Comparison of ENCODE assay signal across 16 mouse cellular contexts in the genomic region with DNA sequence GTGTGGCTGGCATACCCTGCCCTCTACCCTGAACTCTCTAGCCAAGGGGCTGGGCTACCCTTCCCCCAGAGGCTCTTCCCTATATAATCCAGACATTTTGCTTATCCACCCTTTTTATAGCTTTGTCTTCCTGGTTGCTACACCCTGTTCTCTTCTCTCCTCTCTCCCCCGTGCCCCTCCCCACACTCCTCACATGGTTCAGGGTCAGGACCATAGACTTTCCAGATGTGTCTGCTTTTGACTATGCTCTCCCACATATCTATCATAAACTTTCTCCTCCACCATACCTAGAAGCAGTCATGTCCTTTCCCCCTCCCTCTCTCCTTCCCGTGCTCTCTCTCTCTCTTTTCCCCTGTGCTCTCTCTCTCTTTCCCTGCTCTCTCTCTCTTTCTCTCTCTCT.
DNase-seq lines count a peak whose midpoint lies in the region; ATAC-seq lines count a peak whose summit lies in the region.
"Had no signal": no experiment of that assay in that cellular context is flagged by ENCODE, and none has a peak within 500 bp of the region (broad histone marks: within the 10 kb centered on the region; RNA-seq: fewer than 3 reads in every experiment).

No protein-coding gene starts in this region.

- H3K27me3 ChIP-seq in heart, embryonic 12.5 days (replicated peaks), result no peaks in the 10 kb centered on the region
- no peaks in the 10 kb centered on the region for H3K27me3 ChIP-seq in hindbrain, embryonic 13.5 days
- H3K27me3 ChIP-seq in limb, embryonic 12.5 days, result peaks cover 48% of the 10 kb centered on the region
- no peaks in the 10 kb centered on the region for H3K27me3 ChIP-seq in neural tube, embryonic 12.5 days (replicated peaks)
- H3K27me3 ChIP-seq: limb, embryonic 15.5 days; lung, embryonic 15.5 days had no signal

- DNase-seq in heart, adult 9 months (ENCODE audit: low spot score in 2 of 2), result no peak
- DNase-seq in ovary, adult 18-20 months (ENCODE audit: low spot score), result no peak
- DNase-seq in thymus, adult 18-20 months, result no peak
- no peak for DNase-seq in kidney, postnatal 14 days
- DNase-seq: adrenal gland, postnatal 25 days; cerebellum, adult 9-10 months; heart, adult 11 months; heart, postnatal 36 days had no signal

- no peak overlapping the region for H3K4me2 ChIP-seq in heart, embryonic 12.5 days
- H3K4me2 ChIP-seq in hindbrain, embryonic 13.5 days, result no peak overlapping the region
- H3K4me2 ChIP-seq in limb, embryonic 12.5 days, result no peak overlapping the region
- H3K4me2 ChIP-seq in neural tube, embryonic 12.5 days (replicated peaks), result peak overlapping the region; percentile 18
- H3K4me2 ChIP-seq: forebrain, embryonic 13.5 days; limb, embryonic 15.5 days; lung, embryonic 15.5 days had no signal

- peaks cover 2% of the 10 kb centered on the region; the same call in 1 of the 2 replicates for H3K36me3 ChIP-seq in heart, embryonic 12.5 days
- H3K36me3 ChIP-seq in hindbrain, embryonic 13.5 days, result peaks cover 4% of the 10 kb centered on the region; the same call in 1 of the 2 replicates
- H3K36me3 ChIP-seq in limb, embryonic 12.5 days, result no peaks in the 10 kb centered on the region
- 0 out of 2 replicates have a peak, but pooled peaks cover 2% of the 10 kb centered on the region for H3K36me3 ChIP-seq in neural tube, embryonic 12.5 days
- H3K36me3 ChIP-seq: limb, embryonic 15.5 days; lung, embryonic 15.5 days had no signal

- no peak overlapping the region; the same call in 1 of the 2 replicates for H3K27ac ChIP-seq in heart, embryonic 12.5 days (ENCODE audit: poor library complexity, severe bottlenecking)
- peak overlapping the region; percentile 75 for H3K27ac ChIP-seq in hindbrain, embryonic 13.5 days
- peak overlapping the region; percentile 67; the same call in 1 of the 2 replicates for H3K27ac ChIP-seq in limb, embryonic 12.5 days
- H3K27ac ChIP-seq in neural tube, embryonic 12.5 days, result 0 out of 2 replicates have a peak overlapping the region, but pooled peaks have one; percentile 15
- H3K27ac ChIP-seq: forebrain, embryonic 13.5 days; limb, embryonic 15.5 days; lung, embryonic 15.5 days had no signal

- no peaks in the 10 kb centered on the region for H3K9me3 ChIP-seq in heart, embryonic 12.5 days (replicated peaks)
- H3K9me3 ChIP-seq in hindbrain, embryonic 13.5 days, result no peaks in the 10 kb centered on the region
- H3K9me3 ChIP-seq in limb, embryonic 12.5 days, result no peaks in the 10 kb centered on the region
- no peaks in the 10 kb centered on the region for H3K9me3 ChIP-seq in neural tube, embryonic 12.5 days
- H3K9me3 ChIP-seq: forebrain, embryonic 13.5 days; limb, embryonic 15.5 days; lung, embryonic 15.5 days had no signal

- ATAC-seq in heart, embryonic 12.5 days (ENCODE audit: insufficient number of reproducible peaks, low FRiP score), result no peak
- peak; percentile 34 for ATAC-seq in hindbrain, embryonic 13.5 days (ENCODE audit: low FRiP score)
- ATAC-seq in limb, embryonic 12.5 days (ENCODE audit: insufficient number of reproducible peaks, insufficient read depth, low FRiP score, low TSS enrichment, low read depth), result 0 out of 2 replicates have a peak, but pooled peaks have one; percentile 44
- peak; percentile 46 for ATAC-seq in neural tube, embryonic 12.5 days (ENCODE audit: low FRiP score, low read depth)

- WGBS in heart, embryonic 12.5 days, result 51% methylated on average over 2 of the region's 2 CpGs
- 26% methylated on average over 2 of the region's 2 CpGs for WGBS in hindbrain, embryonic 13.5 days
- WGBS in limb, embryonic 12.5 days, result 31% methylated on average over 2 of the region's 2 CpGs
- 24% methylated on average over 2 of the region's 2 CpGs for whole genome bisulfite sequencing in neural tube, embryonic 12.5 days

- H3K4me3 ChIP-seq in heart, embryonic 12.5 days, result no peak overlapping the region
- no peak overlapping the region for H3K4me3 ChIP-seq in hindbrain, embryonic 13.5 days
- H3K4me3 ChIP-seq in limb, embryonic 12.5 days (replicated peaks), result no peak overlapping the region
- H3K4me3 ChIP-seq in neural tube, embryonic 12.5 days, result no peak overlapping the region
- H3K4me3 ChIP-seq: forebrain, embryonic 13.5 days; limb, embryonic 15.5 days; lung, embryonic 15.5 days; myocyte had no signal

- peak overlapping the region; percentile 8; the same call in 1 of the 2 replicates for H3K9ac ChIP-seq in heart, embryonic 12.5 days
- no peak overlapping the region for H3K9ac ChIP-seq in hindbrain, embryonic 13.5 days
- no peak overlapping the region for H3K9ac ChIP-seq in limb, embryonic 12.5 days (replicated peaks)
- no peak overlapping the region for H3K9ac ChIP-seq in neural tube, embryonic 12.5 days
- H3K9ac ChIP-seq: forebrain, embryonic 13.5 days; limb, embryonic 15.5 days; lung, embryonic 15.5 days had no signal

- peaks cover 73% of the 10 kb centered on the region for H3K4me1 ChIP-seq in heart, embryonic 12.5 days (replicated peaks)
- peaks cover 21% of the 10 kb centered on the region for H3K4me1 ChIP-seq in hindbrain, embryonic 13.5 days (replicated peaks)
- peaks cover 32% of the 10 kb centered on the region for H3K4me1 ChIP-seq in limb, embryonic 12.5 days (replicated peaks)
- H3K4me1 ChIP-seq in neural tube, embryonic 12.5 days, result peaks cover 20% of the 10 kb centered on the region
